Mouse (Mus musculus) thymus, adult 2 months (tissue): ENCODE measurements around the gene Hnrnpab.

ENCODE experiments used
- CTCF ChIP-seq: fragments of 200-500 bp; IDR thresholded peaks from 2 replicates; pipeline ENCODE4 v1.5.1; 2012; ENCODE audit warnings: mild to moderate bottlenecking, control low read depth, low read length, moderate library complexity, borderline replicate concordance; ENCODE audit not compliant: control insufficient read depth, poor library complexity, insufficient read depth; ENCODE audit errors: extremely low read depth
- POLR2A ChIP-seq: fragments of 200-500 bp; IDR thresholded peaks from 2 replicates; pipeline ENCODE4 v1.6.1; 2012; ENCODE audit warnings: mild to moderate bottlenecking, low read length, control low read depth, moderate library complexity; ENCODE audit not compliant: control insufficient read depth, poor library complexity, insufficient read depth; ENCODE audit errors: extremely low read depth

DNA sequence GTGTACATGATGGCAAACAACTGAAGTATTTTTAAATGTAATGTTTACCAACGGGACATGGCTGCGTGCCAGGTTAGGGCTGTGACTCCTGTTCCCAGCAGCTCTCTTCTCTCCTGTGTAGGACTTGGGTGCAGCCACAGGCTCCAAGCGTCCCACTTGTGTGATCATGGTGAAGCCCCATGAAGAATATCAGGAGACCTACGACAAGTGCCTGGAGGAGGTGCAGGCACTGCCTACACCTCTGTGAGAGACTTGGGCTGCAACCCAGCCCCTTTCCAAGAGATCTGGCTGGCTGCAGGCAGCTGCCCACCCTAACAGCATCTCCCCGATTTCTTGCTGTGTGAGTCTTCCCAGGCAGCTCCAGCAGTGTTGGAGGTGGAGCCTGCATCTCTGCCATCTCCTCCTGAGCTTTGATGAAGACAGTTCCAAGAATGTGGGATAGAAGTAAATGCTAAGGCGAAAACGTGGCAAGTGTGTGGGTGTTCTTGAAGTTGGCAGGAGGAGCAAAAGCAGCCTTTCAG, 16.4 kb upstream of the Hnrnpab start:
- TF ChIP-seq POLR2A (no peak), CTCF (no peak)
